Mouse (Mus musculus) forebrain, embryonic 10.5 days (tissue): ENCODE results near the gene Cstad. TPM values are rescaled to one million over a fixed set of nuclear protein-coding genes. Genes with fewer than 3 reads are reported as not detected.

ENCODE experiments used
- DNase-seq: peaks from one replicate; pipeline ENCODE4 v3.0.0-alpha.2; 2017; ENCODE audit warnings: low spot score; ENCODE audit errors: extremely low spot score
- H3K27ac ChIP-seq: fragments of 300-500 bp; sonication (generic); 2 replicates; pipeline ENCODE4 v1.5.1; 2016; ENCODE audit warnings: mild to moderate bottlenecking
- H3K27me3 ChIP-seq: fragments of 300-500 bp; sonication (generic); 2 replicates; pipeline ENCODE4 v1.6.1; 2016; ENCODE audit warnings: mild to moderate bottlenecking; ENCODE audit not compliant: poor library complexity, severe bottlenecking
- H3K36me3 ChIP-seq: fragments of 300-500 bp; sonication (generic); replicated peaks from 2 replicates; pipeline ENCODE4 v1.6.1; 2016; ENCODE audit warnings: mild to moderate bottlenecking, moderate library complexity
- H3K4me1 ChIP-seq: fragments of 300-500 bp; sonication (generic); 2 replicates; pipeline ENCODE4 v1.6.1; 2016
- H3K4me3 ChIP-seq: fragments of 300-500 bp; sonication (generic); 2 replicates; pipeline ENCODE4 v1.5.1; 2016; ENCODE audit warnings: mild to moderate bottlenecking, moderate library complexity
- H3K9me3 ChIP-seq: fragments of 300-500 bp; sonication (generic); 2 replicates; pipeline ENCODE4 v1.6.1; 2016; ENCODE audit warnings: mild to moderate bottlenecking, moderate library complexity
- WGBS: fragments of 180-500 bp; shearing (Covaris S2); methylation state at CpG from one replicate; pipeline ENCODE4 v1.1.7; 2016; 5-methylcytosine and 5-hydroxymethylcytosine counted together
- polyA plus RNA-seq: library from polyadenylated mRNA; unstranded; fragments of >200 nt; fragmentation: Nextera tagmentation; extraction: Ambion mirVana; gene quantifications from 2 replicates; pipeline ENCODE4 v1.2.1, GENCODE M21; 2016

Cstad gene
- polyA plus RNA-seq, 1 experiment from 2014 or later = 0.35 TPM

- no peaks in the 10 kb centered on the region for H3K36me3 ChIP-seq
- 87% methylated on average over 7 of the region's 7 CpGs for WGBS
- DNase-seq = no peak
- no peaks in the 10 kb centered on the region for H3K9me3 ChIP-seq
- H3K27ac ChIP-seq = peak overlapping the region; percentile 90
- H3K27me3 ChIP-seq = no peaks in the 10 kb centered on the region
- no peak overlapping the region for H3K4me3 ChIP-seq
- peaks cover 78% of the 10 kb centered on the region for H3K4me1 ChIP-seq
Measured at GRCm38 (mm10) chr2:30643422-30643821, 48.6 kb downstream of the Cstad start.

GRCm38 (mm10) chr2:30646833-30647232 is 52.0 kb downstream of the Cstad start:
- DNase-seq = no peak
- Histone ChIP-seq H3K27me3 (peaks cover 5% of the 10 kb centered on the region; the same call in 1 of the 2 replicates), H3K4me1 (peaks cover 77% of the 10 kb centered on the region), H3K9me3 (no peaks in the 10 kb centered on the region), H3K27ac (peak overlapping the region; percentile 90), H3K4me3 (peak overlapping the region; percentile 29; the same call in 1 of the 2 replicates), H3K36me3 (no peaks in the 10 kb centered on the region)
- 50% methylated on average over 5 of the region's 5 CpGs for WGBS

- no peaks in the 10 kb centered on the region for H3K9me3 ChIP-seq
- H3K36me3 ChIP-seq = no peaks in the 10 kb centered on the region
- H3K27ac ChIP-seq = peak overlapping the region; percentile 90
- peaks cover 77% of the 10 kb centered on the region for H3K4me1 ChIP-seq
- peaks cover 5% of the 10 kb centered on the region; the same call in 1 of the 2 replicates for H3K27me3 ChIP-seq
- peak; percentile 72 for DNase-seq
- H3K4me3 ChIP-seq = peak overlapping the region; percentile 29; the same call in 1 of the 2 replicates
- 6% methylated on average over 11 of the region's 11 CpGs for WGBS
Measured at GRCm38 (mm10) chr2:30647303-30647881, 52.6 kb downstream of the Cstad start.

- no peak for DNase-seq
- peak overlapping the region; percentile 90 for H3K27ac ChIP-seq
- 31% methylated on average over 13 of the region's 13 CpGs for WGBS
- no peaks in the 10 kb centered on the region for H3K36me3 ChIP-seq
- no peaks in the 10 kb centered on the region for H3K9me3 ChIP-seq
- peak overlapping the region; percentile 29; the same call in 1 of the 2 replicates for H3K4me3 ChIP-seq
- peaks cover 77% of the 10 kb centered on the region for H3K4me1 ChIP-seq
- H3K27me3 ChIP-seq = peaks cover 5% of the 10 kb centered on the region; the same call in 1 of the 2 replicates
Measured at GRCm38 (mm10) chr2:30647882-30648494, 53.1 kb downstream of the Cstad start.

- Histone ChIP-seq H3K27me3 (peaks cover 5% of the 10 kb centered on the region; the same call in 1 of the 2 replicates), H3K27ac (peak overlapping the region; percentile 80), H3K36me3 (no peaks in the 10 kb centered on the region), H3K4me3 (no peak overlapping the region), H3K4me1 (peaks cover 91% of the 10 kb centered on the region), H3K9me3 (peaks cover 5% of the 10 kb centered on the region; the same call in 1 of the 2 replicates)
- DNase-seq = no peak
- 68% methylated on average over 9 of the region's 9 CpGs for WGBS
Measured at GRCm38 (mm10) chr2:30650249-30650648, 55.4 kb downstream of the Cstad start.

GRCm38 (mm10) chr2:30651831-30652230 is 57.0 kb downstream of the Cstad start:
- 89% methylated on average over 1 of the region's 1 CpGs for WGBS
- H3K4me3 ChIP-seq = no peak overlapping the region
- DNase-seq = no peak
- H3K9me3 ChIP-seq = peaks cover 5% of the 10 kb centered on the region; the same call in 1 of the 2 replicates
- H3K27me3 ChIP-seq = peaks cover 9% of the 10 kb centered on the region; the same call in 1 of the 2 replicates
- H3K27ac ChIP-seq = peak overlapping the region; percentile 89
- H3K4me1 ChIP-seq = peaks cover 91% of the 10 kb centered on the region
- no peaks in the 10 kb centered on the region for H3K36me3 ChIP-seq

- Histone ChIP-seq H3K4me1 (peaks cover 91% of the 10 kb centered on the region), H3K4me3 (peak overlapping the region; percentile 29), H3K27me3 (peaks cover 9% of the 10 kb centered on the region; the same call in 1 of the 2 replicates), H3K36me3 (no peaks in the 10 kb centered on the region), H3K9me3 (peaks cover 5% of the 10 kb centered on the region; the same call in 1 of the 2 replicates), H3K27ac (peak overlapping the region; percentile 89)
- 4% methylated on average over 13 of the region's 13 CpGs for WGBS
- DNase-seq = peak; percentile 57
Measured at GRCm38 (mm10) chr2:30652581-30653037, 57.8 kb downstream of the Cstad start.

- H3K27me3 ChIP-seq = peaks cover 9% of the 10 kb centered on the region; the same call in 1 of the 2 replicates
- H3K9me3 ChIP-seq = peaks cover 5% of the 10 kb centered on the region; the same call in 1 of the 2 replicates
- no peaks in the 10 kb centered on the region for H3K36me3 ChIP-seq
- no peak for DNase-seq
- peaks cover 91% of the 10 kb centered on the region for H3K4me1 ChIP-seq
- WGBS = 77% methylated on average over 4 of the region's 4 CpGs
- peak overlapping the region; percentile 29 for H3K4me3 ChIP-seq
- H3K27ac ChIP-seq = peak overlapping the region; percentile 89
Measured at GRCm38 (mm10) chr2:30653046-30653445, 58.2 kb downstream of the Cstad start.

GRCm38 (mm10) chr2:30654158-30654557 is 59.3 kb downstream of the Cstad start:
- Histone ChIP-seq H3K4me1 (peaks cover 94% of the 10 kb centered on the region), H3K27ac (0 out of 2 replicates have a peak overlapping the region, but pooled peaks have one; percentile 76), H3K9me3 (peaks cover 5% of the 10 kb centered on the region; the same call in 1 of the 2 replicates), H3K36me3 (no peaks in the 10 kb centered on the region), H3K4me3 (no peak overlapping the region), H3K27me3 (peaks cover 7% of the 10 kb centered on the region; the same call in 1 of the 2 replicates)
- DNase-seq = no peak
- WGBS = 90% methylated on average over 9 of the region's 9 CpGs

- no peak for DNase-seq
- Histone ChIP-seq H3K36me3 (no peaks in the 10 kb centered on the region), H3K9me3 (peaks cover 5% of the 10 kb centered on the region; the same call in 1 of the 2 replicates), H3K4me1 (peaks cover 94% of the 10 kb centered on the region), H3K27ac (peak overlapping the region; percentile 76), H3K27me3 (peaks cover 3% of the 10 kb centered on the region; the same call in 1 of the 2 replicates), H3K4me3 (no peak overlapping the region)
- WGBS = 88% methylated on average over 6 of the region's 6 CpGs
Measured at GRCm38 (mm10) chr2:30654582-30654981, 59.7 kb downstream of the Cstad start.

GRCm38 (mm10) chr2:30655746-30656145 is 60.9 kb downstream of the Cstad start:
- peaks cover 3% of the 10 kb centered on the region; the same call in 1 of the 2 replicates for H3K27me3 ChIP-seq
- no peak overlapping the region for H3K4me3 ChIP-seq
- DNase-seq = no peak
- 91% methylated on average over 5 of the region's 5 CpGs for WGBS
- peak overlapping the region; percentile 97 for H3K27ac ChIP-seq
- peaks cover 95% of the 10 kb centered on the region for H3K4me1 ChIP-seq
- H3K36me3 ChIP-seq = no peaks in the 10 kb centered on the region
- peaks cover 5% of the 10 kb centered on the region; the same call in 1 of the 2 replicates for H3K9me3 ChIP-seq

- peaks cover 5% of the 10 kb centered on the region; the same call in 1 of the 2 replicates for H3K9me3 ChIP-seq
- peaks cover 14% of the 10 kb centered on the region for H3K27me3 ChIP-seq
- no peak for DNase-seq
- peak overlapping the region; percentile 97 for H3K27ac ChIP-seq
- no peaks in the 10 kb centered on the region for H3K36me3 ChIP-seq
- WGBS = 49% methylated on average over 13 of the region's 13 CpGs
- peaks cover 95% of the 10 kb centered on the region for H3K4me1 ChIP-seq
- no peak overlapping the region; the same call in 1 of the 2 replicates for H3K4me3 ChIP-seq
Measured at GRCm38 (mm10) chr2:30656711-30657555, 62.1 kb downstream of the Cstad start.
